Comparison of ENCODE assay signal across 8 mouse cellular contexts in the genomic region with DNA sequence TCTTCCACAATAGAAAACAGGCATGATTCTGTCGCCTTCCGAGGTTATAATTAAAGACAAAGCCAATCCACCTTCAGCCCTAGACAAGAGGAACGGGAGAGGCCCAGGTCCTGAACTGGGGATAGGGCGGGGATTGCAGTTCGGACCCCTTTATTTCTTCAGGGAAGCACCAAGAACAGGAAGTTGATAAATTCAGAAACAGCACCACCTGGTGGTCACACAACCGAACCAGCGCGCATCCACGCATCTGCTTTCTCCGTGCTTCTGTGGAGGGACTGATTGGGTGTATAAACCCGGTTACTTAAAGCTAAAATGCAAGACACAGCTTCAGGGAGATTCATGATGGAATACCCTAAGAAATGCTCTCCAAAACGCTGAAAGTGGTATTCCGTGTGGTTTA.
DNase-seq lines count a peak whose midpoint lies in the region; ATAC-seq and TF ChIP-seq lines count a peak whose summit lies in the region.

No protein-coding gene starts in this region.

- no peak overlapping the region for H3K9ac ChIP-seq in liver, embryonic 11.5 days (ENCODE audit: low read depth, low read length)

- no peaks in the 10 kb centered on the region for H3K27me3 ChIP-seq in liver, embryonic 11.5 days (replicated peaks; ENCODE audit: control insufficient read depth, insufficient read depth, low read length)

- no peak overlapping the region; the same call in 1 of the 2 replicates for H3K4me2 ChIP-seq in liver, embryonic 11.5 days

- no peak overlapping the region for H3K27ac ChIP-seq in liver, embryonic 11.5 days (ENCODE audit: low read depth, low read length)
- H3K27ac ChIP-seq in olfactory bulb, adult 2 months (ENCODE audit: insufficient read depth, low read depth, low read length), result no peak overlapping the region

- TF ChIP-seq CTCF in olfactory bulb, adult 2 months (IDR thresholded peaks at IDR 0.05; ENCODE audit: insufficient read depth, low read depth, low read length), result peak; percentile 70

- no peak for TF ChIP-seq POLR2A in olfactory bulb, adult 2 months (IDR thresholded peaks at IDR 0.05; ENCODE audit: insufficient read depth, low read depth, low read length)

- peak; percentile 64 for DNase-seq in 3T3-L1 (ENCODE audit: low read depth, low spot score)
- DNase-seq in adrenal gland, adult 2 months, result peak; percentile 65
- peak; percentile 89 for DNase-seq in embryo, embryonic 11 days
- peak; percentile 48 to 81 for DNase-seq in heart, adult 18-20 months
- peak; percentile 86 for DNase-seq in kidney, postnatal 10 days
- peak; percentile 63 for DNase-seq in liver, embryonic 11.5 days (ENCODE audit: low spot score)
- peak; percentile 9 to 13 for DNase-seq in thymus, adult 18-20 months

- no peaks in the 10 kb centered on the region for H3K9me3 ChIP-seq in liver, embryonic 11.5 days (ENCODE audit: control insufficient read depth, low read length)

- 10% methylated on average over 13 of the region's 13 CpGs for WGBS in liver, embryonic 11.5 days
- WGBS in olfactory bulb, adult 2 months, result 4% methylated on average over 13 of the region's 13 CpGs

- no peaks in the 10 kb centered on the region for H3K4me1 ChIP-seq in liver, embryonic 11.5 days (replicated peaks; ENCODE audit: control insufficient read depth, insufficient read depth, low read length)
- no peaks in the 10 kb centered on the region for H3K4me1 ChIP-seq in olfactory bulb, adult 2 months (ENCODE audit: control insufficient read depth, insufficient read depth, low read length)

- ATAC-seq in liver, embryonic 11.5 days (replicated peaks; ENCODE audit: low FRiP score), result no peak; the same call in 1 of the 2 replicates

- H3K4me3 ChIP-seq in liver, embryonic 11.5 days (ENCODE audit: low read depth, low read length), result no peak overlapping the region
- no peak overlapping the region for H3K4me3 ChIP-seq in olfactory bulb, adult 2 months (ENCODE audit: insufficient read depth, low read depth, low read length)

- H3K36me3 ChIP-seq in liver, embryonic 11.5 days (ENCODE audit: control insufficient read depth, insufficient read depth, low read length), result no peaks in the 10 kb centered on the region

Comparison
In these comparisons a context has a peak if more than half of its experiments do, and no peak if none do; other contexts are left out.
1. DNase-seq: peak in every context shown above with its lines; median percentile 89 in embryo, embryonic 11 days; 86 in kidney, postnatal 10 days; 65 in adrenal gland, adult 2 months; 64 in heart, adult 18-20 months; 64 in 3T3-L1; 63 in liver, embryonic 11.5 days; 11 in thymus, adult 18-20 months.